Mouse (Mus musculus): ENCODE measurements at regions not wholly inside any gene's neighbourhood (a gene's known extent, or its start where the extent isn't known, plus 50 kb on each side); places are given as distances from the start of the nearest gene placed in this dataset.

DNA sequence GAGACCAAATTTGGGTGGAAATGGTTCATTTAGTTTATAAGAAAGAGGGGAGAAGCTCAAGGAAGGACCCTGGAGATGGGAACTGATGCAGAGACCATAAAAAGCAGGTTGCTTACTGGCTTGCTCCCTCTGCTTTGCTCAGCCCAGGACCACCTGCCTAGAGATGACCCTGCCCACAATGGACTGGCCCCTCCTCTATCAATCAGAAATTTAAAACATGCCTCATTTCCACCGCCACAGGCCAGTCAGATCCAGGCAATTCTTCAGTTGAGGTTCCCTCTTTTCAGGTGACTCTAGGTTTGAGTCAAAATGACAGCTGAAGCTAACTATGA is 61.1 kb upstream of the Opcml start:
- no peak for TF ChIP-seq CTCF (IDR thresholded peaks at IDR 0.05; ENCODE audit: insufficient read depth, low read length)
- TF ChIP-seq POLR2A (IDR thresholded peaks at IDR 0.05; ENCODE audit: borderline replicate concordance, extremely low read depth, low read depth, low read length): no peak
